Mouse (Mus musculus): ENCODE data around the gene Hagh. TPM values are rescaled to one million over a fixed set of nuclear protein-coding genes. Genes with fewer than 3 reads are reported as not detected.
A peak's percentile ranks its signal among the peaks of the same experiment; 100 is the strongest.

Hagh gene
- polyA plus RNA-seq, 1 experiment from 2014 or later = 49.7 TPM

GRCm38 (mm10) chr17:24818172-24818571, 21.8 kb upstream of the Hagh start:
- no peak overlapping the region for H3K27ac ChIP-seq
- no peak overlapping the region for H3K9ac ChIP-seq (replicated peaks)
- H3K4me1 ChIP-seq (replicated peaks) = no peaks in the 10 kb centered on the region
- no peak overlapping the region for H3K4me3 ChIP-seq (replicated peaks)
- H3K9me3 ChIP-seq = no peaks in the 10 kb centered on the region
- ATAC-seq = no peak
- H3K36me3 ChIP-seq = no peaks in the 10 kb centered on the region
- 54% methylated on average over 6 of the region's 6 CpGs for WGBS
- H3K27me3 ChIP-seq = no peaks in the 10 kb centered on the region
- H3K4me2 ChIP-seq (replicated peaks) = no peak overlapping the region

- H3K9ac ChIP-seq (replicated peaks) = no peak overlapping the region
- no peaks in the 10 kb centered on the region for H3K9me3 ChIP-seq
- ATAC-seq = no peak
- no peaks in the 10 kb centered on the region for H3K4me1 ChIP-seq (replicated peaks)
- H3K27ac ChIP-seq = no peak overlapping the region
- H3K36me3 ChIP-seq = no peaks in the 10 kb centered on the region
- H3K4me2 ChIP-seq (replicated peaks) = no peak overlapping the region
- H3K4me3 ChIP-seq (replicated peaks) = no peak overlapping the region
- 64% methylated on average over 2 of the region's 2 CpGs for WGBS
- H3K27me3 ChIP-seq = no peaks in the 10 kb centered on the region
These were observed 20.5 kb upstream of the Hagh start for GRCm38 (mm10) chr17:24819469-24819868.

GRCm38 (mm10) chr17:24821351-24822280, 18.3 kb upstream of the Hagh start:
- WGBS = 60% methylated on average over 3 of the region's 3 CpGs
- no peak overlapping the region for H3K27ac ChIP-seq
- no peaks in the 10 kb centered on the region for H3K36me3 ChIP-seq
- no peaks in the 10 kb centered on the region for H3K4me1 ChIP-seq (replicated peaks)
- no peak for ATAC-seq
- no peak overlapping the region for H3K4me2 ChIP-seq (replicated peaks)
- H3K4me3 ChIP-seq (replicated peaks) = no peak overlapping the region
- H3K9me3 ChIP-seq = no peaks in the 10 kb centered on the region
- no peaks in the 10 kb centered on the region for H3K27me3 ChIP-seq
- no peak overlapping the region for H3K9ac ChIP-seq (replicated peaks)

GRCm38 (mm10) chr17:24840341-24840740, 398 bp downstream of the Hagh start:
- ATAC-seq = no peak
- no peak overlapping the region for H3K27ac ChIP-seq
- H3K9me3 ChIP-seq = no peaks in the 10 kb centered on the region
- peaks cover 18% of the 10 kb centered on the region; the same call in 1 of the 2 replicates for H3K27me3 ChIP-seq
- no peak overlapping the region for H3K9ac ChIP-seq (replicated peaks)
- no peaks in the 10 kb centered on the region for H3K4me1 ChIP-seq (replicated peaks)
- H3K36me3 ChIP-seq = no peaks in the 10 kb centered on the region
- H3K4me2 ChIP-seq (replicated peaks) = no peak overlapping the region
- H3K4me3 ChIP-seq (replicated peaks) = no peak overlapping the region
- 69% methylated on average over 5 of the region's 5 CpGs for WGBS

DNA sequence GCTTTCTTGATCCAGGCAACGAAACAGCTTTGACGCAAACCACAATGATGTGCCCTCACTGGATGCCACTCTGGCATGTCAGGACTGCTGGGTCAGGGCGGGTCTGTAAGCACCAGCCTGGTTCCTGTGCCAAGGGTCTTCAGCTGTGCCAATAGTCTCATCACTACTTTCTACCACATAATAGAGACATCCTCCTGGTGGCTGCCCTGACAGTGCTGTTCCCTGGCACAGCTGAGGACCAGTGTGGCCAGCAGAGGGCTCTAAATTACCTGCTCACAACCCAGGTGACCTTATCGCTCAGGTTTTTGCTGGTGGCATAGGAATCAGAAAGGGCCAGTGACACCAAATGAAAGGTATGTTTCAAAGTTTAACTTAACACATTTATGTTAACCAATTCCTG, 1.2 kb downstream of the Hagh start:
- Histone ChIP-seq H3K4me3 (replicated peaks) (no peak overlapping the region), H3K36me3 (no peaks in the 10 kb centered on the region), H3K9me3 (no peaks in the 10 kb centered on the region), H3K27me3 (peaks cover 18% of the 10 kb centered on the region; the same call in 1 of the 2 replicates), H3K27ac (no peak overlapping the region), H3K4me2 (replicated peaks) (no peak overlapping the region), H3K9ac (replicated peaks) (no peak overlapping the region), H3K4me1 (replicated peaks) (no peaks in the 10 kb centered on the region)
- WGBS = 58% methylated on average over 4 of the region's 4 CpGs
- no peak for ATAC-seq

- no peak overlapping the region for H3K4me3 ChIP-seq (replicated peaks)
- no peaks in the 10 kb centered on the region for H3K9me3 ChIP-seq
- no peaks in the 10 kb centered on the region for H3K4me1 ChIP-seq (replicated peaks)
- WGBS = 58% methylated on average over 2 of the region's 2 CpGs
- no peak overlapping the region for H3K9ac ChIP-seq (replicated peaks)
- H3K36me3 ChIP-seq = no peaks in the 10 kb centered on the region
- no peak overlapping the region for H3K27ac ChIP-seq
- H3K4me2 ChIP-seq (replicated peaks) = no peak overlapping the region
- ATAC-seq = no peak
- peaks cover 12% of the 10 kb centered on the region; the same call in 1 of the 2 replicates for H3K27me3 ChIP-seq
These were observed 2.7 kb downstream of the Hagh start for GRCm38 (mm10) chr17:24842631-24843030.

DNA sequence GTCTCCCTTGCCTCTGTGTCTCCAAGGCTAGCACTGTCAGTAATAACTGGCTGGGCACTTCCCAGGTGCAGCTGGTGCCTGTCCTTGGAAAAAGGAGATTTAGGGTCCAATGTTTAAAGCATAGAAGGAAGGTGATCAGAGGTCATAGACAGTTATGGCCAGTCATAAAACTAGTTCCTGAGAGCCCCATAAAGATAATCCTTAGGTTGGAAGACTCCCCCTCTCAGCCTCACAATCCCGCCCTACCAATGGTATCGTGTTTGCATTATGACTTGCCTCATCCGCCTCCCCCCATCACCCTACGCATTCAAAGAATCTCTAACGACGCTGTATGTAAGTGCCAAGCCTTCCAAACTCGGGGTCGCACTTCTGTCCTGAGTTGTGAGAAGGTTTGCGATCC, 4.6 kb downstream of the Hagh start:
- Histone ChIP-seq H3K27ac (no peak overlapping the region), H3K36me3 (no peaks in the 10 kb centered on the region), H3K4me3 (replicated peaks) (no peak overlapping the region), H3K4me1 (replicated peaks) (peaks cover 13% of the 10 kb centered on the region), H3K27me3 (peaks cover 12% of the 10 kb centered on the region; the same call in 1 of the 2 replicates), H3K9ac (replicated peaks) (no peak overlapping the region), H3K9me3 (no peaks in the 10 kb centered on the region), H3K4me2 (replicated peaks) (no peak overlapping the region)
- ATAC-seq = no peak
- WGBS = 55% methylated on average over 9 of the region's 9 CpGs

DNA sequence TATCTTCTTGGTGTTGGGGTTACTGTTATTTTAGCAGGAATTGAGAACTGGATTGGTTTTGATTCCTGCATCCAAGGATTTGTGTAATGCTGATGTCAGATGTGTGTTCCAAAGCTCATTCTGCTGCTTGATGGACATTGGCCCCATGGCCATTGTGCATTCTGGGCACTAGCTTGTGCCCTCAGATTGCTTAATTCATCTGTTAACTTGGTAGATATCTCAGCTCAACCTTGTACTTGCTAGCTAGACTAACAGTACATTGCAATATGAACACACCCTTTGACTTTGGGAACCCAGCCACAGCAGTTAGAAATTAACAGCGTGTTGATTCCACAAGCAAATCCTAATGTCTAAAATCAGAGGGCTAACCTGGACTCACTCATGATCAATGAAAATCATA, 7.4 kb downstream of the Hagh start:
- Histone ChIP-seq H3K4me2 (replicated peaks) (no peak overlapping the region), H3K4me1 (replicated peaks) (peaks cover 25% of the 10 kb centered on the region), H3K27me3 (peaks cover 14% of the 10 kb centered on the region), H3K4me3 (replicated peaks) (no peak overlapping the region), H3K36me3 (no peaks in the 10 kb centered on the region), H3K27ac (no peak overlapping the region), H3K9me3 (no peaks in the 10 kb centered on the region), H3K9ac (replicated peaks) (no peak overlapping the region)
- 94% methylated on average over 1 of the region's 1 CpGs for WGBS
- ATAC-seq = no peak

GRCm38 (mm10) chr17:24848600-24849031, 8.7 kb downstream of the Hagh start:
- Histone ChIP-seq H3K9me3 (no peaks in the 10 kb centered on the region), H3K4me1 (replicated peaks) (peaks cover 25% of the 10 kb centered on the region), H3K4me3 (replicated peaks) (peak overlapping the region; percentile 81; the same call in 1 of the 2 replicates), H3K27ac (no peak overlapping the region), H3K9ac (replicated peaks) (no peak overlapping the region), H3K36me3 (peaks cover 10% of the 10 kb centered on the region), H3K27me3 (peaks cover 14% of the 10 kb centered on the region), H3K4me2 (replicated peaks) (peak overlapping the region; percentile 94)
- no peak for ATAC-seq

GRCm38 (mm10) chr17:24849733-24850064, 9.8 kb downstream of the Hagh start:
- Histone ChIP-seq H3K9ac (replicated peaks) (peak overlapping the region; percentile 82), H3K27me3 (peaks cover 8% of the 10 kb centered on the region), H3K27ac (peak overlapping the region; percentile 92), H3K4me2 (replicated peaks) (peak overlapping the region; percentile 94), H3K36me3 (peaks cover 18% of the 10 kb centered on the region), H3K4me3 (replicated peaks) (peak overlapping the region; percentile 81), H3K9me3 (no peaks in the 10 kb centered on the region), H3K4me1 (replicated peaks) (peaks cover 25% of the 10 kb centered on the region)
- no peak for ATAC-seq
- 0% methylated on average over 21 of the region's 21 CpGs for WGBS

DNA sequence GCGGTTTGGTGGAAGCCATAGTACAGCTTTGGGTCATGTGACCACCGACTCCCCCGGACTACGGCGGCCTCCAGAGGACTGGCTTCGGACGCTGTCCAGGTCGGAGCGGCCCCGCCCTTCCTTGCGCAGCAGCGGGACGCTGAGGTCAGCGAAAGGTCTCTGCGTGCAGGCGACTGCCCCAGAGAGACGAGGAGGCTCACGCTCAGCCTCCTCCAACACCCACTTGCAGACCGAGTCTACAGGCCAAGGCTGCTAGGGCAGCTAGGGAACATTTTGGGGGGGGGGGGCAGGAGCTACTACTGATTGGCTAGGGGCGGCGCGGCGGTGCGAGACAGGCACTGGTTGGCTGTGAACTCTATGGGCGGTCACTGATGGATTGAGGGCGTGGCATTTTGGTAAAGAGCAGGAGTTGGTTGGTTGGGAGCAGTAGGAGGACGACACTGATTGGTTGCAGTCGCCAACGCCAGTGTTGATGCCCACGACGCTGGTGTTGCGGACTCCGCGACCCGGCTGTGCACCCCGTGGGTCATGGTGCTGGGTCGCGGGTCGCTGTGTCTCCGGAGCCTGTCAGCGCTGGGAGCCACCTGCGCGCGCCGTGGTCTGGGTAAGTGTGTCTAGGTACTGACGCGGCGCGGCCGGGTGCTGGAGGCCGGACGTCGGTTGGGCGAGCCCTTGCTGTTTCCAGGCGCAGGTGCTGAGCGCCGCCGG, 10.3 kb downstream of the Hagh start, which contains the start of gene Fahd1:
Gene Fahd1 (minus strand): TSS at position 300 of the 708 bp plus-strand sequence.
- Histone ChIP-seq H3K27ac (peak within 1 kb of the TSS; percentile 92), H3K9ac (replicated peaks) (peak within 1 kb of the TSS; percentile 82), H3K36me3 (peaks cover 18% of the 10 kb centered on the region), H3K4me3 (replicated peaks) (peak within 1 kb of the TSS; percentile 81), H3K9me3 (no peaks in the 10 kb centered on the region), H3K4me1 (replicated peaks) (peaks cover 25% of the 10 kb centered on the region), H3K27me3 (peaks cover 8% of the 10 kb centered on the region), H3K4me2 (replicated peaks) (peak within 1 kb of the TSS; percentile 94)
- WGBS = under 1% methylated on average over 58 of the region's 58 CpGs
- ATAC-seq = peak; percentile 100

GRCm38 (mm10) chr17:24850773-24851127, 10.8 kb downstream of the Hagh start:
- Histone ChIP-seq H3K4me3 (replicated peaks) (peak overlapping the region; percentile 81), H3K4me2 (replicated peaks) (peak overlapping the region; percentile 94), H3K27me3 (peaks cover 8% of the 10 kb centered on the region), H3K27ac (peak overlapping the region; percentile 68), H3K9ac (replicated peaks) (peak overlapping the region; percentile 81), H3K4me1 (replicated peaks) (peaks cover 25% of the 10 kb centered on the region), H3K36me3 (peaks cover 20% of the 10 kb centered on the region), H3K9me3 (no peaks in the 10 kb centered on the region)
- no peak for ATAC-seq
- WGBS = under 1% methylated on average over 20 of the region's 20 CpGs

Measured in midbrain, embryonic 13.5 days (tissue).